8 mouse cellular contexts compared by ENCODE assay signal in the genomic region with DNA sequence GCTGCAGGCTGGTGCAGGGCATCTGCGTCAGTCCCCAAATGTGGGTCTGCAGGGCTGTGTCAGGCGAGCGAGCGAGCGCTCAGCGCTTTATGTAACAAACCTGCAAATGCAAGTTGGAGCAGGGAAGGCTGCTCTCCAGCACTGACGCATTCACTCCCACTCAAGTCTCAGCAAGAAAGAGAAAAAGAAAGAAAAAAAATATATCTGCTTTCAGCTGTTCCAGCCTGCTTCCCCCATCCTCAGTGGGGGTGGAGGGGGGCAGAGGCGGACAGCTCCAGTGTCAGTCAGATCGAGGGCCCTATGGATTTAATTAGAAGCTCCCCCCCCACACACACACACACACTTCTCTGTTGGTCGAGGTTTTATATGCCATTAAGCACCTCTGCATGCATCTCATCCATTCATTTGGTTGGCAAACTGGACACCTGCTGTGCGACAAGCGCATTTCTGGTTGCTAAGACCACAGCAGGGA. TPM values are rescaled to one million over a fixed set of nuclear protein-coding genes. Genes with fewer than 3 reads are reported as not detected.
A peak's percentile ranks its signal among the peaks of the same experiment; 100 is the strongest.
DNase-seq lines count a peak whose midpoint lies in the region; ATAC-seq and TF ChIP-seq lines count a peak whose summit lies in the region.
"Had no signal": no experiment of that assay in that cellular context is flagged by ENCODE, and none has a peak within 500 bp of the region (broad histone marks: within the 10 kb centered on the region; RNA-seq: fewer than 3 reads in every experiment).

No protein-coding gene starts in this region.

- H3K9me3 ChIP-seq in hindbrain, postnatal 0 days (ENCODE audit: low read length): no peaks in the 10 kb centered on the region
- no peaks in the 10 kb centered on the region for H3K9me3 ChIP-seq in midbrain, embryonic 14.5 days (ENCODE audit: control insufficient read depth, low read length)

- H3K4me1 ChIP-seq in cortical plate, adult 2 months (ENCODE audit: control insufficient read depth, insufficient read depth, low read length): peaks cover 13% of the 10 kb centered on the region
- peaks cover 25% of the 10 kb centered on the region for H3K4me1 ChIP-seq in hindbrain, postnatal 0 days (ENCODE audit: insufficient read depth, low read length)
- peaks cover 32% of the 10 kb centered on the region for H3K4me1 ChIP-seq in midbrain, embryonic 14.5 days (ENCODE audit: control insufficient read depth, insufficient read depth, low read length)

- TF ChIP-seq POLR2A in cortical plate, adult 2 months (IDR thresholded peaks at IDR 0.05; ENCODE audit: extremely low read depth, insufficient read depth, low read length): peak; percentile 85; the same call in 1 of the 2 replicates

- peak; percentile 24 for DNase-seq in cerebellum, adult 8-10 months
- peak; percentile 58 for DNase-seq in hindbrain, postnatal 0 days (ENCODE audit: low spot score)
- DNase-seq in midbrain, embryonic 14.5 days: peak; percentile 60
- no peak for DNase-seq in thymus, postnatal 4 days
- DNase-seq in liver: no peak
- DNase-seq in thymus, postnatal 36 days: no peak

- no peaks in the 10 kb centered on the region for H3K36me3 ChIP-seq in hindbrain, postnatal 0 days (ENCODE audit: insufficient read depth, low read length)
- H3K36me3 ChIP-seq in midbrain, embryonic 14.5 days (ENCODE audit: control insufficient read depth, insufficient read depth, low read length): no peaks in the 10 kb centered on the region

- H3K4me3 ChIP-seq in cortical plate, adult 2 months (ENCODE audit: insufficient read depth, low read length): peak overlapping the region; percentile 97
- H3K4me3 ChIP-seq in hindbrain, postnatal 0 days (ENCODE audit: low read length): peak overlapping the region; percentile 51
- peak overlapping the region; percentile 55 for H3K4me3 ChIP-seq in midbrain, embryonic 14.5 days (replicated peaks; ENCODE audit: low read depth, low read length)

- H3K27ac ChIP-seq in cortical plate, adult 2 months (ENCODE audit: insufficient read depth, low read length): peak overlapping the region; percentile 95
- peak overlapping the region; percentile 64; the same call in 1 of the 2 replicates for H3K27ac ChIP-seq in hindbrain, postnatal 0 days
- no peak overlapping the region; the same call in 1 of the 2 replicates for H3K27ac ChIP-seq in midbrain, embryonic 14.5 days (replicated peaks; ENCODE audit: low read depth, low read length)
- H3K27ac ChIP-seq: macrophage had no signal

- H3K4me2 ChIP-seq in hindbrain, postnatal 0 days (ENCODE audit: low read depth, low read length): peak overlapping the region; percentile 78
- peak overlapping the region; percentile 92 for H3K4me2 ChIP-seq in midbrain, embryonic 14.5 days (ENCODE audit: low read length)

- WGBS in hindbrain, postnatal 0 days: 14% methylated on average over 12 of the region's 12 CpGs
- WGBS in midbrain, embryonic 14.5 days: 8% methylated on average over 12 of the region's 12 CpGs

- TF ChIP-seq CTCF in cortical plate, adult 2 months (IDR thresholded peaks at IDR 0.05; ENCODE audit: extremely low read depth, insufficient read depth, low read length): no peak
- no peak for TF ChIP-seq CTCF in hindbrain, postnatal 0 days (IDR thresholded peaks at IDR 0.05; ENCODE audit: low read depth)

- ATAC-seq in hindbrain, postnatal 0 days: peak; percentile 49
- ATAC-seq in midbrain, embryonic 14.5 days (ENCODE audit: low FRiP score, low TSS enrichment): 0 out of 2 replicates have a peak, but pooled peaks have one; percentile 22

- peak overlapping the region; percentile 60; the same call in 1 of the 2 replicates for H3K9ac ChIP-seq in hindbrain, postnatal 0 days (replicated peaks; ENCODE audit: low read length)
- no peak overlapping the region for H3K9ac ChIP-seq in midbrain, embryonic 14.5 days (replicated peaks; ENCODE audit: low read length)

- no peaks in the 10 kb centered on the region for H3K27me3 ChIP-seq in hindbrain, postnatal 0 days (ENCODE audit: insufficient read depth, low read length)
- peaks cover 18% of the 10 kb centered on the region; the same call in 1 of the 2 replicates for H3K27me3 ChIP-seq in midbrain, embryonic 14.5 days (ENCODE audit: control insufficient read depth, insufficient read depth, low read length)

RNA-seq across cellular contexts. Expression of a gene that starts 1.9 kb away (rescaled TPM):
- polyA plus RNA-seq in cortical plate, adult 2 months (2012; rRNA removed): 654 and 664 TPM in 2 replicates
- 99.6 and 100 TPM in 2 replicates for total RNA-seq in hindbrain, postnatal 0 days (2014; rRNA removed)
- 74.1 and 87.9 TPM in 2 replicates for polyA plus RNA-seq in hindbrain, postnatal 0 days (2015; fragmentation: Nextera tagmentation; extraction: Ambion mirVana)
- polyA plus RNA-seq in midbrain, embryonic 14.5 days (2014; fragmentation: Nextera tagmentation; extraction: Ambion mirVana): 19.1 and 21.8 TPM in 2 replicates

RNA-seq across cellular contexts. Expression of a gene that starts 28.3 kb away (rescaled TPM):
- 0.33 and 0.34 TPM in 2 replicates for polyA plus RNA-seq in cortical plate, adult 2 months (2012; rRNA removed)
- total RNA-seq in hindbrain, postnatal 0 days (2014; rRNA removed): 0.05 TPM in 1 of 2 replicates, not detected in the other
- 0.10 and 0.13 TPM in 2 replicates for polyA plus RNA-seq in hindbrain, postnatal 0 days (2015; fragmentation: Nextera tagmentation; extraction: Ambion mirVana)
- 0.67 TPM in 1 of 2 replicates, not detected in the other for polyA plus RNA-seq in midbrain, embryonic 14.5 days (2014; fragmentation: Nextera tagmentation; extraction: Ambion mirVana)

RNA-seq across cellular contexts. Expression of a gene that starts 36.5 kb away (rescaled TPM):
- polyA plus RNA-seq in cortical plate, adult 2 months (2012; rRNA removed): 4.4 TPM in 2 replicates
- not detected in 2 replicates for total RNA-seq in hindbrain, postnatal 0 days (2014; rRNA removed)
- 2.7 and 4.8 TPM in 2 replicates for polyA plus RNA-seq in hindbrain, postnatal 0 days (2015; fragmentation: Nextera tagmentation; extraction: Ambion mirVana)
- polyA plus RNA-seq in midbrain, embryonic 14.5 days (2014; fragmentation: Nextera tagmentation; extraction: Ambion mirVana): 0.81 TPM in 1 of 2 replicates, not detected in the other
- polyA plus RNA-seq: macrophage had no signal

Comparison
In these comparisons a context has a peak if more than half of its experiments do, and no peak if none do; other contexts are left out.
1. DNase-seq: peak in cerebellum, adult 8-10 months (single experiment), hindbrain, postnatal 0 days (single experiment) and midbrain, embryonic 14.5 days (single experiment); none in thymus, postnatal 4 days (single experiment), liver (single experiment) and thymus, postnatal 36 days (0 of 2).
2. Peak in every context shown above with its lines, with median percentiles within 50 percentile points of each other: H3K4me3 ChIP-seq.